Mouse (Mus musculus) left cerebral cortex, adult 18-20 months (tissue): Measurements from ENCODE around the gene Prkcq. TPM values are rescaled to one million over a fixed set of nuclear protein-coding genes. Genes with fewer than 3 reads are reported as not detected.

ENCODE experiments used
- DNase-seq, 2 experiments: peaks; one replicate each; pipeline ENCODE4 v3.0.0; 2021 to 2022; ENCODE audit warnings: low spot score in 2 of 2, mixed read lengths in 1 of 2
- total RNA-seq, 2 experiments: library from RNA; stranded (reverse); gene quantifications; 2 replicates each; pipeline ENCODE4 v1.2.3; 2021

The Prkcq gene
- total RNA-seq, 2 experiments from 2014 or later: 5.7 to 5.9 TPM

GRCm38 (mm10) chr2:11216847-11217246, 44.9 kb downstream of the Prkcq start:
- DNase-seq: no peak

DNA sequence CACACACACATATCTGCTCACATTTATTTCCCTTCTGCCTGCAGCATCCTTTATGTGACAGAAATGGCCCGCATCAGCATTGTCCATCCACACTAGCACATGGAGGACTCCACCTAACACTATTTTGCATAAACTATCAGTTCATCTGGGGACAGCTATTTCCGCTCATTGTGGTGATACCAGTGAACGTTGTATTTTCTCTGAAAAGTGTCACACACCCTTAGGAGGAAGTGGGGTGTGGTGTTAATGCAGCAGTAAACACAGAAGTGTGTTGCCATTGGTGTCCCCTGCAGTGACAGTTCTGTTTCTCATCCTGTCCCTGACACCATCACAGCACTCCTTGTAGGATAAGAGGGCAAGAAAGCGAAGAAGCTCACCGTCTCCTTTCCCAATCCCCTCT, 46.2 kb downstream of the Prkcq start:
- DNase-seq: no peak

- no peak for DNase-seq
Observed at GRCm38 (mm10) chr2:11219262-11219661, 47.4 kb downstream of the Prkcq start.

GRCm38 (mm10) chr2:11224808-11225484, 53.0 kb downstream of the Prkcq start:
- DNase-seq: no peak

GRCm38 (mm10) chr2:11225485-11225876, 53.6 kb downstream of the Prkcq start:
- no peak for DNase-seq

- no peak for DNase-seq
Observed at GRCm38 (mm10) chr2:11226555-11226954, 54.6 kb downstream of the Prkcq start.

GRCm38 (mm10) chr2:11229126-11229525, 57.2 kb downstream of the Prkcq start:
- DNase-seq: no peak

DNA sequence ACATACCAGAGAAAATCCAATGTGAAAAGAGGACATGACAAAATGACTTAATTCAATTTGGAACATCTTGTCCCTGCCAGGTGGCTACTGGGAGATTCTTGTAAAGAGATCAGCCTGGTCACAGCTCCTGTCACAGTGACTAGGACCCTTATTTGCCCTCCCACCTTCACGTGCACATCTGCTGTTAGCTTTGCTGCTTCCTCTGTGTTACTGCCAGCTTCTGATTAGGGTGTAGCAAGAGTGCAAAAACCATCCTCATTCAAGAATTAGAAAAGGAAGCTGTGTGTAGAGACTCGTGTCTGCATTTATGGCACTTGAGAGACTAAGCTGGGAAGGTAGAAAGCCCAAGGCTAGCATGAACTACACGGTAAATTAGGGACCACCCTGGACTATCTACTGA, 59.2 kb downstream of the Prkcq start:
- DNase-seq: no peak

GRCm38 (mm10) chr2:11231988-11232387, 60.1 kb downstream of the Prkcq start:
- no peak for DNase-seq

DNA sequence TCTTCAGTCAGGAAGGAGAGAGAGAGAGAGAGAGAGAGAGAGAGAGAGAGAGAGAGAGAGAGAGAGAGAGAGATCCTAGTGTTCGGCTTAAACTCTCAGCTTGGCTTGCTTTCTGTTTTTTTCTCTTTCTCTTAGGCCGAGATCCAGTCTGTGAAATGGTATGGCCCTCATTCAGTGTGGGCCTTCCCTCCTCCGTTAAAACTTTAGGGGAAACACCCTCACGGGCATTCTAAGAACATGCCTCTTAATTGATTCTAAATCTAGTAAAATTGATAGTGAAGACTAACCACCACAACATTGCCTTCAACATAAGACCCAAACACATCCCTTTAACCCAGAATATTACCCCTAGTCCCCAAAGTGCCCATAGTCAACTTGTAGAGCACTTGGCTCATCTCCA, 66.3 kb downstream of the Prkcq start:
- DNase-seq: no peak

DNA sequence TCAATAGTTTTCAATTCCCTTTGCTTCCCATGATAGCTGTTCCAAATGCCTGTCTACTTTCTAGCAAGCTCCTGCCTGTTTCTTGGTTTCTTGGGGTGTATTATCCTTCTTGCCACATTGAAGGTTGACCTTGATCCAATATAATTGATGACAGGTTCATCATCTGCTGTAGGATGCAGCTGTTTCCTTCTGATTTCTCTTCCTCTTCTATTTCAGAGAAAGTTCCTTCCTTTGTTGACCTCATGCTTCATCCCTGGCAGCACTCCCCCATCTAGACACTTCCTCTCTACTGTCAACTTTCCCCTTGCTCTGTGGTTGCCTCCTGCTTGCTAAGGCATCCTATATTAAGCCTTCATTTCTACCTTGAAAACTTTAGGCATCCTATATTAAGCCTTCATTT, 67.6 kb downstream of the Prkcq start:
- DNase-seq: no peak

DNA sequence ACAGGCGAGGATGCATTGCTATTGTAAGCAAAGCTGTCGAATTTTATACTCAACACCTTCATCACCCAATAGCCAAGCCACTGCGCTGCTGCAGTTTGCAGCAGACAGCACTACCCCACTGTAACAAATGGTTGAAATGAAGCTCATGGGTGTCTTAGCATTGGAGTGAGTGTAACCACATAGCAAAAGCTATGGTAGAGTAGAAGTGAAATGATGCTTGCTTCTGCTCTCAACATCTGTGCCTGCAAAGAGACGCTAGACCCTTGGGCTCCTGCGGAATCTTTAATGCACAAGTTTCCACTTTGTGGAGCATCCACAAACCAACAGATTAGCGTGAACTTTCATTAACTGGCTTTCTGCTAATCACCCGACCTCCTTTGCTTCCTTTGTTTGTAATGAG, 74.0 kb downstream of the Prkcq start:
- no peak for DNase-seq

- DNase-seq: peak; percentile 22 to 39
Observed at GRCm38 (mm10) chr2:11253945-11254344, 82.0 kb downstream of the Prkcq start.

GRCm38 (mm10) chr2:11254446-11254845, 82.5 kb downstream of the Prkcq start:
- DNase-seq: no peak

- no peak for DNase-seq
Observed at GRCm38 (mm10) chr2:11257260-11257850, 85.4 kb downstream of the Prkcq start.

DNA sequence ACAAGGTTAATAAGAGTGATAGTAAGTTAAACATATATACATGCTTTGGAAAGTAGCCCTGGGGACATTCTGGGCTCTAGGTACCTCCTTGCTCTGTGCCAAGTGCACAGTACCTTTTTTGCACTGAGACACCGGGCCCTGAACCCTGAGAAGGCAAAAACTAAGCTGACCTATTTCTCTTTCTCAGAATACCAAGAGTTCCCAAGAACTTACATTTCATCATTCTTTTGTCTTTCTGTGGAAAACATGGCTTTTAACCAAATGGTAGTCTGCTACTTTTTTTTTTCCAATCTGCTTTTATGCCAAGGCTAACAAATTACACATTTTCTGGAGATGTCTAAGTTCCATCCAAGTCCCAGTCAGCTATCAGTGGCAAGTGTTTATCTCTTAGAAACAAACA, 86.3 kb downstream of the Prkcq start:
- no peak for DNase-seq

- DNase-seq: no peak
Observed at GRCm38 (mm10) chr2:11259361-11259760, 87.5 kb downstream of the Prkcq start.

DNA sequence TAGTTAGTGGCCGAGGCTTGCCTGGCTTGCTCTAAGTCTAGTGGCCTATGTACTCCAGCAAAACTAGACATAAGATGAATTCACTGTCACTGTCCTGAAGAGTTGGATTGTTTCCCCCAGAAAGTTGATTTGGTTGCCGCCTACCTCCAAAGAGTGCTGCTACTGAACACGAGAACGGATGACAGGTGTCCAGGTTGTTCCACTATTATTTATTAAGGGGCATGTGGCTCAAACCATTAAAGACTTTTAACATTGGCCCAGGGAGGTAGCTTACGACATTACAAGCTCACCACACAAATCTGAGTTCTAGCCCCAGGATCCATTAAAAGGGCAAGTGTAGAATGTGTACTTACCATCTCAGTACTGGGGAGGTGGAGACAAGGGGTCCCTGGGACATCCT, 92.9 kb downstream of the Prkcq start:
- no peak for DNase-seq

GRCm38 (mm10) chr2:11265455-11265854, 93.5 kb downstream of the Prkcq start:
- DNase-seq: no peak

DNA sequence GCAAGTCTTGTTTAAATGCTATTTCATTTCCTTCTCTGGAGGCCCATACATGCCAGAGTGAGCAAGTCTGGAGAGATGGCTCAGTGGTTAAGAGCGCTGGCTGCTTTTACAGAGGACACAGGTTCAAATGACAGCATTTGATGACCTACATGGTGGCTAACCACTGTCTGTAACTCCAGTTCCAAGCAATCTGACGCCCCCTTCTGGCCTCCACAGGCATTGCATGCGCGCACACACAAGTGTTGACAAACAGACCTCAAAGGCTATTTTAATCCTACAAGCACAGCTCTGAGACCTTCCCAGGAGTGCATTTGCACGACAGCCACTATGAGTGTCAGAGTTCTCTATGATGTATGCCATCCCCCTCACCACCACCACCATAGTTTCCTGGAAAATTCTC, 94.4 kb downstream of the Prkcq start:
- DNase-seq: no peak

- DNase-seq: no peak
Observed at GRCm38 (mm10) chr2:11278965-11279364, 107.1 kb downstream of the Prkcq start.

- DNase-seq: no peak
Observed at GRCm38 (mm10) chr2:11280247-11280646, 108.3 kb downstream of the Prkcq start.

- no peak for DNase-seq
Observed at GRCm38 (mm10) chr2:11287834-11288530, 116.1 kb downstream of the Prkcq start.
